Mouse (Mus musculus) forebrain, embryonic 13.5 days (tissue): Measurements from ENCODE around the gene Ern1. TPM values are rescaled to one million over a fixed set of nuclear protein-coding genes. Genes with fewer than 3 reads are reported as not detected.
"Not testable (repeated sequence)": the region's sequence is repeated elsewhere in the genome, so short reads cannot be mapped to it uniquely, and the experiment has no call there.

Experiments
- ATAC-seq: fragments of 200-750 bp; cut with Nextera tagmentation; 2 replicates; pipeline ENCODE4 v1.8.0; 2017
- H3K27ac ChIP-seq: fragments of 300-500 bp; sonication (generic); 2 replicates; pipeline ENCODE4 v1.5.1; 2015; ENCODE audit warnings: inconsistent platforms, mild to moderate bottlenecking, moderate library complexity
- H3K27me3 ChIP-seq: fragments of 300-500 bp; sonication (generic); 2 replicates; pipeline ENCODE4 v1.6.1; 2015; ENCODE audit warnings: mild to moderate bottlenecking, inconsistent platforms
- H3K36me3 ChIP-seq: fragments of 300-500 bp; sonication (generic); 2 replicates; pipeline ENCODE4 v1.6.1; 2015; ENCODE audit warnings: mild to moderate bottlenecking, inconsistent platforms; ENCODE audit not compliant: poor library complexity, severe bottlenecking
- H3K4me1 ChIP-seq: fragments of 300-500 bp; sonication (generic); 2 replicates; pipeline ENCODE4 v1.6.1; 2015; ENCODE audit warnings: inconsistent platforms
- H3K4me2 ChIP-seq: fragments of 300-500 bp; sonication (generic); 2 replicates; pipeline ENCODE4 v1.6.1; 2015; ENCODE audit warnings: inconsistent platforms, mild to moderate bottlenecking, moderate library complexity
- H3K4me3 ChIP-seq: fragments of 300-500 bp; sonication (generic); 2 replicates; pipeline ENCODE4 v1.5.1; 2015; ENCODE audit warnings: mild to moderate bottlenecking, inconsistent platforms
- H3K9ac ChIP-seq: fragments of 300-500 bp; sonication (generic); 2 replicates; pipeline ENCODE4 v1.6.1; 2015; ENCODE audit warnings: mild to moderate bottlenecking, inconsistent platforms
- H3K9me3 ChIP-seq: fragments of 300-500 bp; sonication (generic); replicated peaks from 2 replicates; pipeline ENCODE4 v1.6.1; 2016; ENCODE audit warnings: inconsistent platforms
- WGBS: fragments of 180-500 bp; shearing (Covaris S2); methylation state at CpG from one replicate; pipeline ENCODE4 v1.1.7; 2015; 5-methylcytosine and 5-hydroxymethylcytosine counted together
- polyA plus RNA-seq: library from polyadenylated mRNA; unstranded; fragments of >200 nt; fragmentation: Nextera tagmentation; extraction: Ambion mirVana; gene quantifications from 2 replicates; pipeline ENCODE4 v1.2.1, GENCODE M21; 2015

The Ern1 gene
- polyA plus RNA-seq, 1 experiment from 2014 or later: 5.6 TPM

- H3K9ac ChIP-seq: no peak overlapping the region
- no peak for ATAC-seq
- WGBS: 93% methylated on average over 1 of the region's 1 CpGs
Measured at GRCm38 (mm10) chr11:106471629-106472028, 16.0 kb downstream of the Ern1 start.

GRCm38 (mm10) chr11:106468509-106468908, 19.1 kb downstream of the Ern1 start:
- Histone ChIP-seq H3K27ac (no peak overlapping the region), H3K36me3 (no peaks in the 10 kb centered on the region), H3K4me3 (no peak overlapping the region), H3K9me3 (no peaks in the 10 kb centered on the region), H3K27me3 (no peaks in the 10 kb centered on the region), H3K9ac (no peak overlapping the region), H3K4me2 (no peak overlapping the region), H3K4me1 (peaks cover 7% of the 10 kb centered on the region; the same call in 1 of the 2 replicates)
- no peak for ATAC-seq
- 100% methylated on average over 1 of the region's 1 CpGs for WGBS

More at GRCm38 (mm10) chr11:106471629-106472028, 16.0 kb downstream of the Ern1 start:
- Histone ChIP-seq H3K36me3 (no peaks in the 10 kb centered on the region), H3K4me2 (no peak overlapping the region), H3K27ac (no peak overlapping the region), H3K27me3 (no peaks in the 10 kb centered on the region), H3K4me1 (no peaks in the 10 kb centered on the region), H3K4me3 (no peak overlapping the region), H3K9me3 (no peaks in the 10 kb centered on the region)

- ATAC-seq: no peak
- 92% methylated on average over 4 of the region's 4 CpGs for WGBS
- no peak overlapping the region for H3K4me3 ChIP-seq
- no peak overlapping the region for H3K4me2 ChIP-seq
- H3K36me3 ChIP-seq: no peaks in the 10 kb centered on the region
- no peak overlapping the region for H3K27ac ChIP-seq
- H3K9ac ChIP-seq: no peak overlapping the region
- H3K27me3 ChIP-seq: no peaks in the 10 kb centered on the region
- peaks cover 7% of the 10 kb centered on the region; the same call in 1 of the 2 replicates for H3K4me1 ChIP-seq
- no peaks in the 10 kb centered on the region for H3K9me3 ChIP-seq
Measured at GRCm38 (mm10) chr11:106465932-106466331, 21.7 kb downstream of the Ern1 start.

GRCm38 (mm10) chr11:106465545-106465903, 22.1 kb downstream of the Ern1 start:
- H3K4me2 ChIP-seq: no peak overlapping the region
- H3K27ac ChIP-seq: no peak overlapping the region
- H3K4me3 ChIP-seq: no peak overlapping the region
- H3K4me1 ChIP-seq: peaks cover 7% of the 10 kb centered on the region; the same call in 1 of the 2 replicates
- ATAC-seq: no peak
- H3K9me3 ChIP-seq: no peaks in the 10 kb centered on the region
- WGBS: 95% methylated on average over 1 of the region's 1 CpGs
- H3K9ac ChIP-seq: no peak overlapping the region
- no peaks in the 10 kb centered on the region for H3K36me3 ChIP-seq
- H3K27me3 ChIP-seq: no peaks in the 10 kb centered on the region

- H3K27me3 ChIP-seq: no peaks in the 10 kb centered on the region
- H3K4me1 ChIP-seq: peaks cover 7% of the 10 kb centered on the region; the same call in 1 of the 2 replicates
- 72% methylated on average over 4 of the region's 4 CpGs for WGBS
- no peak for ATAC-seq
- no peak overlapping the region for H3K9ac ChIP-seq
- H3K4me2 ChIP-seq: no peak overlapping the region
- H3K9me3 ChIP-seq: no peaks in the 10 kb centered on the region
- no peak overlapping the region for H3K27ac ChIP-seq
- H3K4me3 ChIP-seq: no peak overlapping the region
- H3K36me3 ChIP-seq: no peaks in the 10 kb centered on the region
Measured at GRCm38 (mm10) chr11:106464681-106465544, 22.7 kb downstream of the Ern1 start.

- Histone ChIP-seq H3K9ac (no peak overlapping the region), H3K9me3 (no peaks in the 10 kb centered on the region), H3K27me3 (no peaks in the 10 kb centered on the region), H3K27ac (no peak overlapping the region), H3K36me3 (no peaks in the 10 kb centered on the region), H3K4me3 (no peak overlapping the region), H3K4me2 (no peak overlapping the region), H3K4me1 (peaks cover 7% of the 10 kb centered on the region; the same call in 1 of the 2 replicates)
- no peak for ATAC-seq
- 54% methylated on average over 5 of the region's 5 CpGs for WGBS
Measured at GRCm38 (mm10) chr11:106463845-106464244, 23.8 kb downstream of the Ern1 start.

- H3K9ac ChIP-seq: no peak overlapping the region
- H3K36me3 ChIP-seq: no peaks in the 10 kb centered on the region
- H3K4me2 ChIP-seq: no peak overlapping the region
- H3K4me3 ChIP-seq: no peak overlapping the region
- H3K9me3 ChIP-seq: no peaks in the 10 kb centered on the region
- WGBS: 86% methylated on average over 3 of the region's 3 CpGs
- peaks cover 7% of the 10 kb centered on the region; the same call in 1 of the 2 replicates for H3K4me1 ChIP-seq
- no peak overlapping the region for H3K27ac ChIP-seq
- no peaks in the 10 kb centered on the region for H3K27me3 ChIP-seq
- no peak for ATAC-seq
Measured at GRCm38 (mm10) chr11:106462309-106462708, 25.3 kb downstream of the Ern1 start.

GRCm38 (mm10) chr11:106461145-106461932, 26.3 kb downstream of the Ern1 start:
- Histone ChIP-seq H3K4me3 (no peak overlapping the region), H3K4me1 (peaks cover 7% of the 10 kb centered on the region; the same call in 1 of the 2 replicates), H3K27me3 (no peaks in the 10 kb centered on the region), H3K9me3 (no peaks in the 10 kb centered on the region), H3K9ac (no peak overlapping the region), H3K27ac (no peak overlapping the region), H3K36me3 (no peaks in the 10 kb centered on the region), H3K4me2 (no peak overlapping the region)
- ATAC-seq: no peak
- WGBS: 86% methylated on average over 5 of the region's 5 CpGs

- WGBS: 94% methylated on average over 1 of the region's 1 CpGs
Measured at GRCm38 (mm10) chr11:106460671-106461070, 27.0 kb downstream of the Ern1 start.

GRCm38 (mm10) chr11:106458540-106458939, 29.1 kb downstream of the Ern1 start:
- no peak for ATAC-seq
- Histone ChIP-seq H3K9ac (no peak overlapping the region), H3K27ac (no peak overlapping the region), H3K9me3 (no peaks in the 10 kb centered on the region), H3K36me3 (no peaks in the 10 kb centered on the region), H3K4me1 (0 out of 2 replicates have a peak, but pooled peaks cover under 1% of the 10 kb centered on the region), H3K27me3 (no peaks in the 10 kb centered on the region), H3K4me2 (no peak overlapping the region), H3K4me3 (no peak overlapping the region)
- 96% methylated on average over 4 of the region's 4 CpGs for WGBS

More at GRCm38 (mm10) chr11:106460671-106461070, 27.0 kb downstream of the Ern1 start:
- H3K4me1 ChIP-seq: peaks cover 7% of the 10 kb centered on the region; the same call in 1 of the 2 replicates
- H3K9ac ChIP-seq: no peak overlapping the region
- no peaks in the 10 kb centered on the region for H3K27me3 ChIP-seq
- ATAC-seq: no peak
- no peak overlapping the region for H3K4me2 ChIP-seq
- H3K27ac ChIP-seq: no peak overlapping the region
- no peak overlapping the region for H3K4me3 ChIP-seq
- no peaks in the 10 kb centered on the region for H3K9me3 ChIP-seq
- no peaks in the 10 kb centered on the region for H3K36me3 ChIP-seq

GRCm38 (mm10) chr11:106443646-106444045, 44.0 kb downstream of the Ern1 start:
- Histone ChIP-seq H3K9ac (no peak overlapping the region), H3K27ac (no peak overlapping the region), H3K9me3 (no peaks in the 10 kb centered on the region), H3K4me2 (no peak overlapping the region), H3K36me3 (no peaks in the 10 kb centered on the region), H3K4me1 (no peaks in the 10 kb centered on the region), H3K27me3 (no peaks in the 10 kb centered on the region), H3K4me3 (no peak overlapping the region)
- 45% methylated on average over 3 of the region's 3 CpGs for WGBS
- no peak for ATAC-seq

GRCm38 (mm10) chr11:106442564-106442963, 45.1 kb downstream of the Ern1 start:
- 92% methylated on average over 2 of the region's 2 CpGs for WGBS
- H3K27me3 ChIP-seq, H3K4me3 ChIP-seq: not testable (repeated sequence)

More at GRCm38 (mm10) chr11:106442564-106442963, 45.1 kb downstream of the Ern1 start:
- ATAC-seq, H3K36me3 ChIP-seq, H3K27ac ChIP-seq, H3K4me2 ChIP-seq, H3K9me3 ChIP-seq, H3K9ac ChIP-seq, H3K4me1 ChIP-seq: not testable (repeated sequence)
